Mouse (Mus musculus) heart, embryonic 16.5 days (tissue): ENCODE data around the gene Prr18. TPM values are rescaled to one million over a fixed set of nuclear protein-coding genes. Genes with fewer than 3 reads are reported as not detected.

ENCODE experiments used
- ATAC-seq: fragments of 200-750 bp; cut with Nextera tagmentation; replicated peaks from 2 replicates; pipeline ENCODE4 v1.8.0; 2017; ENCODE audit warnings: moderate number of reproducible peaks; ENCODE audit not compliant: insufficient read depth, low FRiP score; ENCODE audit errors: extremely low read depth
- H3K27ac ChIP-seq: fragments of 300-500 bp; sonication (generic); 2 replicates; pipeline ENCODE4 v1.5.1; 2014; ENCODE audit warnings: mild to moderate bottlenecking, low read length, control low read depth, moderate library complexity
- H3K27me3 ChIP-seq: fragments of 300-500 bp; sonication (generic); 2 replicates; pipeline ENCODE4 v1.6.1; 2014; ENCODE audit warnings: low read length, mixed read lengths; ENCODE audit not compliant: control insufficient read depth, insufficient read depth
- H3K36me3 ChIP-seq: fragments of 300-500 bp; sonication (generic); 2 replicates; pipeline ENCODE4 v1.6.1; 2014; ENCODE audit not compliant: control insufficient read depth, insufficient read depth
- H3K4me1 ChIP-seq: fragments of 300-500 bp; sonication (generic); 2 replicates; pipeline ENCODE4 v1.6.1; 2014; ENCODE audit warnings: low read length, mixed read lengths; ENCODE audit not compliant: control insufficient read depth, insufficient read depth
- H3K4me2 ChIP-seq: fragments of 300-500 bp; sonication (generic); 2 replicates; pipeline ENCODE4 v1.6.1; 2014; ENCODE audit warnings: low read depth, mild to moderate bottlenecking, control low read depth, low read length
- H3K4me3 ChIP-seq: fragments of 300-500 bp; sonication (generic); 2 replicates; pipeline ENCODE4 v1.5.1; 2014; ENCODE audit warnings: mild to moderate bottlenecking, control low read depth, low read length
- H3K9ac ChIP-seq: fragments of 300-500 bp; sonication (generic); 2 replicates; pipeline ENCODE4 v1.6.1; 2014; ENCODE audit warnings: low read length, control low read depth
- H3K9me3 ChIP-seq: fragments of 300-500 bp; sonication (generic); replicated peaks from 2 replicates; pipeline ENCODE4 v1.6.1; 2016; ENCODE audit warnings: low read length; ENCODE audit not compliant: control insufficient read depth
- WGBS: fragments of 180-500 bp; shearing (Covaris S2); extraction: QIAGEN DNeasy Blood & Tissue Kit; methylation state at CpG from one replicate; pipeline ENCODE4 v1.1.7; 2014; 5-methylcytosine and 5-hydroxymethylcytosine counted together
- polyA plus RNA-seq: library from polyadenylated mRNA; unstranded; fragments of >200 nt; fragmentation: Nextera tagmentation; extraction: Ambion mirVana; gene quantifications from 2 replicates; pipeline ENCODE4 v1.2.1, GENCODE M21; 2015

Prr18 gene
- polyA plus RNA-seq, 1 experiment from 2014 or later = 0.21 TPM

- no peak for ATAC-seq
- Histone ChIP-seq H3K4me3 (no peak overlapping the region), H3K36me3 (no peaks in the 10 kb centered on the region), H3K4me2 (no peak overlapping the region), H3K27ac (no peak overlapping the region), H3K4me1 (0 out of 2 replicates have a peak, but pooled peaks cover 4% of the 10 kb centered on the region), H3K9me3 (no peaks in the 10 kb centered on the region), H3K9ac (no peak overlapping the region), H3K27me3 (peaks cover 43% of the 10 kb centered on the region)
- 40% methylated on average over 4 of the region's 4 CpGs for WGBS
These were observed 53.2 kb downstream of the Prr18 start for GRCm38 (mm10) chr17:8390487-8390886.

Other genes with a start within 250 kb of the Prr18 start
- not detected in 2 replicates for gene Gm49673, start 189.7 kb upstream of the Prr18 start, polyA plus RNA-seq
- gene Rnaset2a, start 189.4 kb upstream of the Prr18 start, polyA plus RNA-seq = 31.0 and 33.9 TPM in 2 replicates
- 27.4 and 31.0 TPM in 2 replicates for gene Fgfr1op, start 172.0 kb upstream of the Prr18 start, polyA plus RNA-seq
- gene Ccr6, start 101.4 kb upstream of the Prr18 start, polyA plus RNA-seq = 0.46 and 0.64 TPM in 2 replicates
- gene Mpc1, start 54.6 kb upstream of the Prr18 start, polyA plus RNA-seq = 335 and 353 TPM in 2 replicates
- 53.6 and 61.0 TPM in 2 replicates for gene Sft2d1, start 26.4 kb upstream of the Prr18 start, polyA plus RNA-seq
- gene T2, start 18.5 kb downstream of the Prr18 start, polyA plus RNA-seq = 1.3 and 2.3 TPM in 2 replicates
- 0.16 and 0.35 TPM in 2 replicates for gene T, start 97.0 kb downstream of the Prr18 start, polyA plus RNA-seq
- 1.1 and 1.9 TPM in 2 replicates for gene Pde10a, start 187.9 kb downstream of the Prr18 start, polyA plus RNA-seq
- gene Gm17087, start 229.5 kb downstream of the Prr18 start, polyA plus RNA-seq = not detected in 2 replicates